Mouse (Mus musculus) brain, embryonic 14.5 days (tissue): ENCODE data around the gene Gm15557.

Experiments used
- CTCF ChIP-seq: fragments of 200-500 bp; IDR thresholded peaks from 2 replicates; pipeline ENCODE4 v1.5.1; 2012; ENCODE audit warnings: inconsistent platforms, mild to moderate bottlenecking, moderate library complexity, borderline replicate concordance; ENCODE audit not compliant: insufficient read depth, insufficient read length; ENCODE audit errors: extremely low read depth
- POLR2A ChIP-seq: fragments of 200-500 bp; IDR thresholded peaks from 2 replicates; pipeline ENCODE4 v1.6.1; 2012; ENCODE audit warnings: mild to moderate bottlenecking, inconsistent platforms, borderline replicate concordance; ENCODE audit not compliant: poor library complexity, insufficient read depth, insufficient read length, severe bottlenecking; ENCODE audit errors: extremely low read depth

GRCm38 (mm10) chr2:155989085-155989484, 48.6 kb downstream of the Gm15557 start:
- no peak for TF ChIP-seq POLR2A
- no peak for TF ChIP-seq CTCF
